Mouse (Mus musculus): ENCODE data around the gene Grid2.

DNA sequence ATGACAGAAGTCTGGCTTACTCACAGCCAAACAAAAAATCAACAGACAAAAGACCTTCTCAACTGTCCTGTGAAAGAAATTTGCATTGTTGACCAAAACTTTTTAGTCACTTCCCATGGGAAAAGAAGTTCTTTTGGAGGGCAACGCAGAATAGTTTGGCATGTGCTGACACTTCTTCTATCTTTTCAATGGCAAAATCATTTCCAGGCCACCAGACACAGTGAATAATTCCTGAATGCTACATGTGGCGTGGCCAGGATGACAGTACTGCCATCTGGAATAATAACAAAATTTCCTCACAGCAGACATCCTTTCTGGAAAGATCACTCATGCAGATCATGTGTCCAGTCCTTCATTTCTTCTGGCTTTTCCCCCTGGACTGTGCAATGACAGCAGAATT, 478.1 kb downstream of the Grid2 start:
- no peak for TF ChIP-seq POLR2A (IDR thresholded peaks at IDR 0.05; ENCODE audit: control insufficient read depth, extremely low read depth, insufficient read depth, low read length, poor library complexity)
- TF ChIP-seq CTCF (IDR thresholded peaks at IDR 0.05; ENCODE audit: borderline replicate concordance, control insufficient read depth, extremely low read depth, insufficient read depth, low read length, poor library complexity), result no peak
